Mouse (Mus musculus) heart, embryonic 11.5 days (tissue): ENCODE measurements around the gene Pdzd2. TPM values are rescaled to one million over a fixed set of nuclear protein-coding genes. Genes with fewer than 3 reads are reported as not detected.
A peak's percentile ranks its signal among the peaks of the same experiment; 100 is the strongest.

Experiments used
- ATAC-seq: fragments of 200-750 bp; cut with Nextera tagmentation; replicated peaks from 2 replicates; pipeline ENCODE4 v1.8.0; 2017; ENCODE audit warnings: moderate library complexity; ENCODE audit not compliant: insufficient number of reproducible peaks, low FRiP score, low TSS enrichment
- H3K27ac ChIP-seq: fragments of 300-500 bp; sonication (generic); 2 replicates; pipeline ENCODE4 v1.5.1; 2014; ENCODE audit warnings: mild to moderate bottlenecking, low read depth, low read length
- H3K27me3 ChIP-seq: fragments of 300-500 bp; sonication (generic); 2 replicates; pipeline ENCODE4 v1.6.1; 2014; ENCODE audit warnings: mild to moderate bottlenecking, low read length, mixed read lengths; ENCODE audit not compliant: control insufficient read depth, insufficient read depth
- H3K36me3 ChIP-seq: fragments of 300-500 bp; sonication (generic); 2 replicates; pipeline ENCODE4 v1.6.1; 2014; ENCODE audit warnings: mild to moderate bottlenecking, low read length, moderate library complexity, mixed read lengths; ENCODE audit not compliant: control insufficient read depth, insufficient read depth
- H3K4me1 ChIP-seq: fragments of 300-500 bp; sonication (generic); 2 replicates; pipeline ENCODE4 v1.6.1; 2014; ENCODE audit warnings: low read length; ENCODE audit not compliant: control insufficient read depth, insufficient read depth
- H3K4me2 ChIP-seq: fragments of 300-500 bp; sonication (generic); 2 replicates; pipeline ENCODE4 v1.6.1; 2014; ENCODE audit warnings: mild to moderate bottlenecking, moderate library complexity
- H3K4me3 ChIP-seq: fragments of 300-500 bp; sonication (generic); 2 replicates; pipeline ENCODE4 v1.5.1; 2014; ENCODE audit warnings: low read depth, low read length
- H3K9ac ChIP-seq: fragments of 300-500 bp; sonication (generic); 2 replicates; pipeline ENCODE4 v1.6.1; 2014; ENCODE audit warnings: mild to moderate bottlenecking, low read depth, low read length, moderate library complexity
- H3K9me3 ChIP-seq: fragments of 300-500 bp; sonication (generic); replicated peaks from 2 replicates; pipeline ENCODE4 v1.6.1; 2016; ENCODE audit warnings: low read length; ENCODE audit not compliant: control insufficient read depth
- WGBS: fragments of 180-500 bp; shearing (Covaris S2); extraction: QIAGEN DNeasy Blood & Tissue Kit; methylation state at CpG from one replicate; pipeline ENCODE4 v1.1.7; 2014; ENCODE audit not compliant: insufficient replicate concordance; 5-methylcytosine and 5-hydroxymethylcytosine counted together
- polyA plus RNA-seq: library from polyadenylated mRNA; unstranded; fragments of >200 nt; fragmentation: Nextera tagmentation; extraction: Ambion mirVana; gene quantifications from 2 replicates; pipeline ENCODE4 v1.2.1, GENCODE M21; 2014

The Pdzd2 gene
- polyA plus RNA-seq, 1 experiment from 2014 or later, result 12.5 TPM

DNA sequence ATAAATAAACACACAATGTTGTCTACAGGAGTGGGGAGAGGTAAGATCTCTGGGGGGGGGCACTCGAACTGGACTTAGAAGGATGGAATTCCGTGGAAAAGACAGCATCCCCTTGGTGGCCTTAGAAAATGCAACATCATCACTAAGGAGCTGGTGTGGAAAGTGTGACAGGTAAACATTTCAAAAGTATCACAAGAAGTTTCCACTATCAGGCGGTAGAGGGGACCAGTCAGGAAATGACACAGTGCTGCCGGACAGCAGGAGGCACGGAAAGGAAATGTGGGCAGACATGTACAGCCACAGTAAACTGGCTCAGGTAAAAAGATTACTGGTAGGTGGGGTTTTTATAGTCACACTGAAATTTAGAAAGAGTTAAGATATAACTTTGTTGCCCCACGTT, 160.5 kb downstream of the Pdzd2 start:
- Histone ChIP-seq H3K4me2 (no peak overlapping the region), H3K9ac (no peak overlapping the region), H3K27me3 (no peaks in the 10 kb centered on the region), H3K4me1 (peaks cover 4% of the 10 kb centered on the region; the same call in 1 of the 2 replicates), H3K27ac (no peak overlapping the region), H3K4me3 (no peak overlapping the region), H3K9me3 (no peaks in the 10 kb centered on the region), H3K36me3 (no peaks in the 10 kb centered on the region)
- WGBS, result 67% methylated on average over 6 of the region's 6 CpGs
- ATAC-seq, result no peak

- H3K9ac ChIP-seq, result no peak overlapping the region
- no peaks in the 10 kb centered on the region for H3K27me3 ChIP-seq
- no peak overlapping the region for H3K27ac ChIP-seq
- no peaks in the 10 kb centered on the region for H3K36me3 ChIP-seq
- ATAC-seq, result no peak
- H3K4me3 ChIP-seq, result no peak overlapping the region
- H3K4me1 ChIP-seq, result peaks cover 4% of the 10 kb centered on the region; the same call in 1 of the 2 replicates
- no peak overlapping the region for H3K4me2 ChIP-seq
- no peaks in the 10 kb centered on the region for H3K9me3 ChIP-seq
- WGBS, result 44% methylated on average over 5 of the region's 5 CpGs
These were observed 161.4 kb downstream of the Pdzd2 start for GRCm38 (mm10) chr15:12578276-12578675.

- ATAC-seq, result no peak
- 59% methylated on average over 6 of the region's 6 CpGs for WGBS
- H3K9ac ChIP-seq, result 0 out of 2 replicates have a peak overlapping the region, but pooled peaks have one; percentile 16
- H3K4me3 ChIP-seq, result no peak overlapping the region
- no peaks in the 10 kb centered on the region for H3K27me3 ChIP-seq
- H3K36me3 ChIP-seq, result no peaks in the 10 kb centered on the region
- H3K9me3 ChIP-seq, result no peaks in the 10 kb centered on the region
- peaks cover 4% of the 10 kb centered on the region; the same call in 1 of the 2 replicates for H3K4me1 ChIP-seq
- H3K4me2 ChIP-seq, result no peak overlapping the region
- H3K27ac ChIP-seq, result no peak overlapping the region
These were observed 162.0 kb downstream of the Pdzd2 start for GRCm38 (mm10) chr15:12577715-12578114.

GRCm38 (mm10) chr15:12577054-12577696, 162.5 kb downstream of the Pdzd2 start:
- ATAC-seq, result no peak
- Histone ChIP-seq H3K4me3 (no peak overlapping the region), H3K4me1 (peaks cover 4% of the 10 kb centered on the region; the same call in 1 of the 2 replicates), H3K27me3 (no peaks in the 10 kb centered on the region), H3K4me2 (peak overlapping the region; percentile 46), H3K36me3 (no peaks in the 10 kb centered on the region), H3K27ac (no peak overlapping the region), H3K9ac (0 out of 2 replicates have a peak overlapping the region, but pooled peaks have one; percentile 16), H3K9me3 (no peaks in the 10 kb centered on the region)
- 26% methylated on average over 11 of the region's 11 CpGs for WGBS

- WGBS, result 72% methylated on average over 3 of the region's 3 CpGs
- H3K36me3 ChIP-seq, result no peaks in the 10 kb centered on the region
- no peak overlapping the region for H3K9ac ChIP-seq
- H3K4me1 ChIP-seq, result peaks cover 4% of the 10 kb centered on the region; the same call in 1 of the 2 replicates
- ATAC-seq, result no peak
- H3K9me3 ChIP-seq, result no peaks in the 10 kb centered on the region
- no peaks in the 10 kb centered on the region for H3K27me3 ChIP-seq
- no peak overlapping the region for H3K4me2 ChIP-seq
- H3K27ac ChIP-seq, result no peak overlapping the region
- no peak overlapping the region for H3K4me3 ChIP-seq
These were observed 166.1 kb downstream of the Pdzd2 start for GRCm38 (mm10) chr15:12573621-12574020.

DNA sequence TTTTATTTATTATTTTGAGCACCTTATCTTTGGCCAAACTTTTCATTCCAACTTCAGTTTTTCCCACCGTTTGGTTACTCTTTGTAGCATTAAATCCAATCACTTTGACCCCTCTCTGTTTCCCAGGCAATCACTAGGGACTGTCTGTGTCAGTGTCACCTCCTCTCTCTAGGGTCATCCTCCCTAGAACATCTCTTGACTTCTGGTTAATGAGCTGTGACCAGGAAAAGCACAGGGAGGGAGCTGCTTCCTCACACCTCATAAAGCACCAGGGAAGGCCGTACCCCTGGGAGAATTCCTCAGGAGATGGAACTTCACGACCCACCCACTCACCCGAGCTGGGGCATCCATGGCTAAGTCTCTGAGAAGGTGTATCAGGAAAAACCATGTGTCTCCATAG, 168.6 kb downstream of the Pdzd2 start:
- ATAC-seq, result no peak
- Histone ChIP-seq H3K9me3 (no peaks in the 10 kb centered on the region), H3K27me3 (no peaks in the 10 kb centered on the region), H3K36me3 (no peaks in the 10 kb centered on the region), H3K9ac (no peak overlapping the region), H3K4me2 (no peak overlapping the region), H3K27ac (no peak overlapping the region), H3K4me3 (no peak overlapping the region), H3K4me1 (peaks cover 7% of the 10 kb centered on the region; the same call in 1 of the 2 replicates)
- WGBS, result 41% methylated on average over 4 of the region's 4 CpGs

DNA sequence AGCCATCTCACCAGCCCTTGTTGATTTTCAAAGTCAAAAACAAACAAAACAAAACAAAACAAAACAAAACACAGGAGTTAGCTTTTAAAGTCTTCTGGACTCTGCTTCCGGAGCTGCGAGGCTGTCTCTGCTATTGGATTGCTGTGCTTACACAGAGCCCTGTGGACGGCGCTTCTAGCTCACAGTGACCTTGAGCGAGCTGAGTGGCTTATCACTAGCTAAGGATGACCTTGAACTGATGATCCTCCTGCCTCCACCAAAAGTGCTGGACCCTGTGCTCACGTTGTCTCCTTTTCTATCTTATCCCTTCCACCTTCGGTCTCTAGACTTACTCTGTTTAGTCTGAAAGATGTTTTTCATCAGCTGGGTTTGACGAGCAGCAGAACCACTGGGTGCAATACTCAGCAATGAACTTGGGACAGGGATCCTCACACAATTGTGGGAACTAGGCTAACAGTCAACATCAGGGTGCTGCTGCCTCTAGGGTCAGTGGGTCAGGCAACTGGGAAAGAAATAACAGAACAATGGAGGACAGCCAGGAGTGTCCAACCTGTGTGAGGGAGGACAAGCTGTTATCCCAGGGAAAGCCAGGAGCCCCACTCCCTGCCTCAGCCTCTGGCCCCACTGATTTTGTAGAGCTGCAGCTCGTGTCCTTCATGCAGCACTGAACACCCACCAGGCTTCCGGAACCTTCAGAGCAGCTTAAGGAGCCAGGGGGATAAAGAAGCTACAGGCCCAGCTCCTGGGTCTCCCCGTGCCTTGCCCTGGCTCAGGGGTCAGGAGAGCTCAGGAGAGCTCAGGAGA, 172.9 kb downstream of the Pdzd2 start:
- Histone ChIP-seq H3K9me3 (no peaks in the 10 kb centered on the region), H3K9ac (no peak overlapping the region), H3K27ac (0 out of 2 replicates have a peak overlapping the region, but pooled peaks have one; percentile 54), H3K27me3 (no peaks in the 10 kb centered on the region), H3K4me3 (no peak overlapping the region), H3K4me2 (no peak overlapping the region), H3K4me1 (peaks cover 7% of the 10 kb centered on the region; the same call in 1 of the 2 replicates), H3K36me3 (no peaks in the 10 kb centered on the region)
- ATAC-seq, result no peak
- 52% methylated on average over 11 of the region's 11 CpGs for WGBS

DNA sequence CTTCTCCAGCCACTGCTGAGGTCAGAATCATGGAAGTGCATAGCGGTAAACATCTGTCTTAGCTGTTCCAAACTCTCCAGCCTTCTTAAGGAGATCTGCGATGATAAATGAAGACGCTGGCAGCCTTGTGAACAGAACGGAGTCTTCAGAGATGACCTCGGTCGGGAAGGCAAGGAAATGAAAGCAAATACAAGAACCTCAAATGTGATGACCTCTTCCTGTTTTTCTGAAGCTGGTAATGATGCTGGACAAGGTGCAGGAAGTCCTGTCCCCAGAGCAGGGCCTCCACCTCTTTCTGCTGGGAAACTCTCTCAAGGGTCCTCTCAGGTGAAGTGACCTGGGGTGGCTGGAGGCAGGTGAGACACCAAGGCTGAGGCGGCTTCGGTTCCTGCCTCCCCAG, 174.4 kb downstream of the Pdzd2 start:
- WGBS, result 80% methylated on average over 8 of the region's 8 CpGs

More for the DNA sequence above, 174.4 kb downstream of the Pdzd2 start:
- H3K9me3 ChIP-seq, result no peaks in the 10 kb centered on the region
- H3K4me3 ChIP-seq, result no peak overlapping the region
- no peak overlapping the region for H3K27ac ChIP-seq
- H3K27me3 ChIP-seq, result no peaks in the 10 kb centered on the region
- H3K4me2 ChIP-seq, result no peak overlapping the region
- peaks cover 7% of the 10 kb centered on the region; the same call in 1 of the 2 replicates for H3K4me1 ChIP-seq
- no peak overlapping the region for H3K9ac ChIP-seq
- H3K36me3 ChIP-seq, result no peaks in the 10 kb centered on the region
- no peak for ATAC-seq
